In the genomic region with DNA sequence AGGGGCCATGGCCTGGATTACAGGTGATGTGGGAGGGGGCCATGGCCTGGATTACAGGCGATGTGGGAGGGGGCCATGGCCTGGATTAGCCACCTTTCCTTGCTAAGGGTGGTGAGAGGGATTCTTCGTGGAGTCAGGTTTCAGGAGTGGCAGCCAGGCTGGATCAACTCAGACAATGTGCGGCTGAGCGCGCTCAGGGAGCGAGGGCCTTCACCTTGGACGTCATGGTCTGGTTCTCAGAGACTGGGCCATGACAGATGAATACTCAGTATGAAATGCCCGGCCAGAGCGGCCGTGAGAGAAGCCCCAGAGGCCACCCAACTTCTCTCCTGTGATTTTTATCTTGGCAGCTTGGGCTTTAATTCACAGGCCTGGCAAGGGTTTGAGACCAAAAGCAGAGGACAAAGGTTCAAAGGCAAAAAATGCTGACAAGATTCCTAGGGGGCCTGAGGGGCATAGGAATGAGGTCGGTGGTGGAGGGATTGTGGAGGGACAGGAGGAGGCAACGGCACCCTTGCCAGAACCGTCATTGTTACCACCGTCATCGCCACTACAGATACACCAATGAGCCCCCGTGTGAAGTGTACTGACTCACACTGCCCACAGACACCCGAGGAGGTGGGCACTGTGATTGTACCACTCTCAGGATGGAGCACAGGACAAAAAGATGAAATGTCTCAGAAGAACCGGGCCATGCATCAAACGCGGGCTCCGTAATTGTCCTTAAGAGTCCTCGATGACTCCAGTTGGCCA, we compare ENCODE assay signal across 18 mouse cellular contexts.
A peak's percentile ranks its signal among the peaks of the same experiment; 100 is the strongest.
DNase-seq lines count a peak whose midpoint lies in the region; ATAC-seq and TF ChIP-seq lines count a peak whose summit lies in the region.
"Had no signal": no experiment of that assay in that cellular context is flagged by ENCODE, and none has a peak within 500 bp of the region (broad histone marks: within the 10 kb centered on the region; RNA-seq: fewer than 3 reads in every experiment).

No protein-coding gene starts in this region.

- 61% methylated on average over 22 of the region's 22 CpGs for WGBS in kidney, embryonic 15.5 days
- 55% methylated on average over 22 of the region's 22 CpGs for WGBS in kidney, adult 2 months

- no peak for TF ChIP-seq CTCF in kidney, adult 2 months (conservative IDR thresholded peaks at IDR 0.05; ENCODE audit: insufficient read depth, insufficient read length, low read depth, low read length)

- DNase-seq in kidney, adult 2 months = no peak
- peak; percentile 10 for DNase-seq in kidney, postnatal 14 days
- DNase-seq in kidney, postnatal 36 days = no peak
- DNase-seq in right cerebral cortex, postnatal 25 days = peak; percentile 36
- no peak for DNase-seq in right cerebral cortex, postnatal 4 days
- DNase-seq: adrenal gland, adult 8-10 months; cerebellum, adult 11-12 months; cerebellum, adult 9-10 months; cerebellum, postnatal 25 days; gastrocnemius, postnatal 14 days; heart, adult 2 months; heart, postnatal 14 days had no signal

- no peak overlapping the region for H3K9ac ChIP-seq in kidney, embryonic 15.5 days
- H3K9ac ChIP-seq: embryonic facial prominence, embryonic 12.5 days; forebrain, embryonic 15.5 days; heart, embryonic 15.5 days; hindbrain, embryonic 14.5 days had no signal

- H3K4me1 ChIP-seq in kidney, embryonic 15.5 days = peaks cover 7% of the 10 kb centered on the region; the same call in 1 of the 2 replicates
- no peaks in the 10 kb centered on the region for H3K4me1 ChIP-seq in kidney, adult 2 months (ENCODE audit: control insufficient read depth, insufficient read depth, low read length)
- H3K4me1 ChIP-seq: embryonic facial prominence, embryonic 12.5 days had no signal

- no peaks in the 10 kb centered on the region for H3K9me3 ChIP-seq in kidney, embryonic 15.5 days (replicated peaks)
- H3K9me3 ChIP-seq: embryonic facial prominence, embryonic 12.5 days; forebrain, embryonic 15.5 days; heart, embryonic 15.5 days had no signal

- TF ChIP-seq POLR2A in kidney, adult 2 months (IDR thresholded peaks at IDR 0.05; ENCODE audit: low read depth, low read length) = no peak

- no peak overlapping the region for H3K4me3 ChIP-seq in kidney, embryonic 15.5 days (replicated peaks)
- no peak overlapping the region for H3K4me3 ChIP-seq in kidney, adult 2 months (ENCODE audit: insufficient read depth, low read depth, low read length)
- H3K4me3 ChIP-seq: embryonic facial prominence, embryonic 12.5 days; forebrain, embryonic 15.5 days; heart, adult 2 months; heart, embryonic 15.5 days had no signal

- H3K27ac ChIP-seq in kidney, embryonic 15.5 days = no peak overlapping the region
- H3K27ac ChIP-seq in kidney, adult 2 months (ENCODE audit: insufficient read depth, low read depth, low read length) = no peak overlapping the region
- H3K27ac ChIP-seq: embryonic facial prominence, embryonic 12.5 days; forebrain, embryonic 15.5 days; heart, adult 2 months; heart, embryonic 15.5 days; hindbrain, embryonic 14.5 days had no signal

- ATAC-seq in kidney, embryonic 15.5 days (replicated peaks; ENCODE audit: low FRiP score) = peak; percentile 76; the same call in 1 of the 2 replicates
- ATAC-seq: forebrain, embryonic 15.5 days had no signal

- H3K4me2 ChIP-seq in kidney, embryonic 15.5 days = no peak overlapping the region
- H3K4me2 ChIP-seq: embryonic facial prominence, embryonic 12.5 days; forebrain, embryonic 15.5 days; heart, embryonic 11.5 days; heart, embryonic 15.5 days; hindbrain, embryonic 14.5 days had no signal

- no peaks in the 10 kb centered on the region for H3K27me3 ChIP-seq in kidney, embryonic 15.5 days
- no peaks in the 10 kb centered on the region for H3K27me3 ChIP-seq in kidney, adult 2 months (replicated peaks; ENCODE audit: control insufficient read depth, insufficient read depth, low read length)
- H3K27me3 ChIP-seq: embryonic facial prominence, embryonic 12.5 days; forebrain, embryonic 15.5 days; heart, embryonic 15.5 days had no signal

- H3K36me3 ChIP-seq in kidney, embryonic 15.5 days = no peaks in the 10 kb centered on the region
- no peaks in the 10 kb centered on the region for H3K36me3 ChIP-seq in kidney, adult 2 months (ENCODE audit: control insufficient read depth, insufficient read depth, low read length)
- H3K36me3 ChIP-seq: embryonic facial prominence, embryonic 12.5 days; forebrain, embryonic 15.5 days; heart, embryonic 15.5 days had no signal

Comparison
In these comparisons a context has a peak if more than half of its experiments do, and no peak if none do; other contexts are left out.
1. DNase-seq: peak in kidney, postnatal 14 days (single experiment) and right cerebral cortex, postnatal 25 days (single experiment); none in kidney, adult 2 months (single experiment), kidney, postnatal 36 days (0 of 2) and right cerebral cortex, postnatal 4 days (single experiment).